Mouse (Mus musculus): ENCODE measurements around the gene Wdr82. TPM values are rescaled to one million over a fixed set of nuclear protein-coding genes. Genes with fewer than 3 reads are reported as not detected.
A peak's percentile ranks its signal among the peaks of the same experiment; 100 is the strongest.

Wdr82 gene
- polyA plus RNA-seq, 1 experiment from 2014 or later, result 33.0 TPM

DNA sequence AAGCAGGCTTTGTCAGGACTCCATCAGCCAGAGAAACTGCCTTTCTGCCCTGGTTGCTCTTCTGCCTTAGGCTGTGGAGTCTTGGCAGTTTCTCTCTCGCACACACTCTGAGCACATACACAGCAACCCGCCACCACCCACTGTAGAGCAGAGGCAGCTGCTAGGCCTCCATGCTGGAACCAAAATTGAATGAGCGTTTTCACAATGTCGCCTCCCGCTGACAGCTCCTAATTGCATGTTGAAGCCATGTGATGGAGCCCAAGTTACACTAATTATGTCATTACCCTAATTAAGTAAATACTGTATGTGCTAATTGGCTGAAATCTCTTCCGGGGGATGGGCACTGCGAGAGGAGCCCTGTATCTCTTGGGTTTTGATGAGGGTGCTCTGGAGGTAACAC, 26.6 kb upstream of the Wdr82 start:
- ATAC-seq (replicated peaks; ENCODE audit: insufficient number of reproducible peaks, low FRiP score, low TSS enrichment, low read depth) (no peak), DNase-seq (ENCODE audit: low spot score) (no peak)
- WGBS, result 77% methylated on average over 7 of the region's 7 CpGs
- Histone ChIP-seq H3K4me2 (ENCODE audit: low read depth, low read length) (no peak overlapping the region), H3K9me3 (replicated peaks; ENCODE audit: control insufficient read depth, low read length) (no peaks in the 10 kb centered on the region), H3K27me3 (ENCODE audit: control insufficient read depth, insufficient read depth, low read length) (peaks cover 13% of the 10 kb centered on the region; the same call in 1 of the 2 replicates), H3K36me3 (replicated peaks; ENCODE audit: control insufficient read depth, insufficient read depth, low read depth, low read length) (no peaks in the 10 kb centered on the region), H3K4me3 (ENCODE audit: low read depth, low read length) (no peak overlapping the region), H3K27ac (replicated peaks; ENCODE audit: low read depth, low read length) (no peak overlapping the region), H3K4me1 (ENCODE audit: control insufficient read depth, insufficient read depth, low read length) (no peaks in the 10 kb centered on the region), H3K9ac (replicated peaks; ENCODE audit: low read length) (no peak overlapping the region)

DNA sequence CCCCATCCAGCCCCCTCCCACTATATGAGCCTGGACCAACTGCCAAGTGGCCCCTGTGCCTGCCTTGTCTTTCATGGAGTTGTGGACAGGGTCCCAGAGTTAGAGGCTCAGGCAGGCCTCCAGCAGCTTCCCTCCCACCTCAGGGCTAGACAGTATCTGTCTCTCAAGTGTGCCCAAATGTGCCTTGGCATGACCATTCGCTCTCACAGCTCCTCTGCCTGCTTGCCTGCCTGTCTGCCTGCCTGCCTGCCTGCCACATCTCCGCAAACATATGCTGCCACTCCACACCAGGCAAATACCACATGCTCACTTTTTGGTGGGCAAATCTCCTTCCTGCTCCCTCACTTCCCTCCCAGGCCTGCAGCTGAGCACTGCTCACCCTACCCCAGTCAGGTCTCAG, 25.1 kb upstream of the Wdr82 start:
- H3K27me3 ChIP-seq (ENCODE audit: control insufficient read depth, insufficient read depth, low read length), result peaks cover 21% of the 10 kb centered on the region
- H3K9me3 ChIP-seq (replicated peaks; ENCODE audit: control insufficient read depth, low read length), result no peaks in the 10 kb centered on the region
- H3K9ac ChIP-seq (replicated peaks; ENCODE audit: low read length), result no peak overlapping the region
- H3K4me2 ChIP-seq (ENCODE audit: low read depth, low read length), result no peak overlapping the region
- no peaks in the 10 kb centered on the region for H3K36me3 ChIP-seq (replicated peaks; ENCODE audit: control insufficient read depth, insufficient read depth, low read depth, low read length)
- no peaks in the 10 kb centered on the region for H3K4me1 ChIP-seq (ENCODE audit: control insufficient read depth, insufficient read depth, low read length)
- H3K4me3 ChIP-seq (ENCODE audit: low read depth, low read length), result no peak overlapping the region
- ATAC-seq (replicated peaks; ENCODE audit: insufficient number of reproducible peaks, low FRiP score, low TSS enrichment, low read depth), result no peak
- H3K27ac ChIP-seq (replicated peaks; ENCODE audit: low read depth, low read length), result no peak overlapping the region
- no peak for DNase-seq (ENCODE audit: low spot score)
- WGBS, result 91% methylated on average over 2 of the region's 2 CpGs

DNA sequence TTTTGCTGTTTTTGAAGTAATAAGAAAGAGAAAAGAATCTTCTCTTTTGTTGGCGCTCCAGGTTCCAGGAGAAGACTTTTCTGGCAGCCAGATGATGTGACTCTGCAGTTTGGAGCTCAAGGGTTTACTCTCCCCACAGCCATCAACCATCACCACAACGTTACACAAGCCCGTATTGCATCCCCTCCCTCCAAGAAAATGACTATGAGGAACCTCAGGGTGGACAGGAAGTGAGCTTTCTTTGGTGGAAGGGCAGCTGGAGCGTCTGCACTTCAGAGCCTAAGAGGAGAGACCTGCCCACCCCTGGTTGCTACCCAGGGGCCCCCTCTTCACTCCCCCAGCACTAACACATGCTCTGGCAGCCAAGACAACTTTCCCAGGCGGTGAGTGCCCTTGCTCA, 23.4 kb upstream of the Wdr82 start:
- 25% methylated on average over 5 of the region's 5 CpGs for WGBS
- Histone ChIP-seq H3K27me3 (ENCODE audit: control insufficient read depth, insufficient read depth, low read length) (peaks cover 21% of the 10 kb centered on the region), H3K4me2 (ENCODE audit: low read depth, low read length) (no peak overlapping the region), H3K4me1 (ENCODE audit: control insufficient read depth, insufficient read depth, low read length) (no peaks in the 10 kb centered on the region), H3K27ac (replicated peaks; ENCODE audit: low read depth, low read length) (no peak overlapping the region), H3K9me3 (replicated peaks; ENCODE audit: control insufficient read depth, low read length) (no peaks in the 10 kb centered on the region), H3K4me3 (ENCODE audit: low read depth, low read length) (no peak overlapping the region), H3K36me3 (replicated peaks; ENCODE audit: control insufficient read depth, insufficient read depth, low read depth, low read length) (no peaks in the 10 kb centered on the region), H3K9ac (replicated peaks; ENCODE audit: low read length) (no peak overlapping the region)
- no peak for DNase-seq (ENCODE audit: low spot score)
- ATAC-seq (replicated peaks; ENCODE audit: insufficient number of reproducible peaks, low FRiP score, low TSS enrichment, low read depth), result no peak

DNA sequence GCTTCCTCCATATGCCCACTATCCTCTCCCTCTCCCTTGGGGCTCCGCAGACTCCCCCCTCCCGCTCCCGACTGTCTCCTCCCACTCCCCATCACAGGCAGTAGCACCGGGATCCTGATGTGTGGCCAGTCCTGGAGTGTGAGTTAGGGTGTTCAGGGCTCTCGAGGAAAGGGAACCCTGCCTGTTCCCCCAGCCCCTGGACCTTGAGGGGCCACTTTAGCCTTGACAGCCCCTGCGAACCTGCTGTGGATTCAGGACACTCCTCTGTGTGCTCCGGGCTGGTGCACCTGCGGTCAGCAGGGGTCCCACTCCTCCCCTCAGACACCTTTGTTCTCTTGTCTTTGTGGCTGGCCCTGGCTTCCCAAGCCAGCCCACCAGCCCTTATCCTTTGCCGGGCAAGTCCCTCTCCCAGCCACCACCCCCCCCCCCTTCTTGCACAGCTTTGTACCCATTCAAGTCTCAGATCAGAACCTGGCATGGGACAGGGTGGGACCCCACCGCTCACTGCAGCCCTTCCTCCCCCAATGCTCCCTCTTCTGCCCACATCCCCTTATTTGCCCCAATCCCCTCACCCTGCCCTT, 22.8 kb upstream of the Wdr82 start:
- Histone ChIP-seq H3K27me3 (ENCODE audit: control insufficient read depth, insufficient read depth, low read length) (peaks cover 21% of the 10 kb centered on the region), H3K9ac (replicated peaks; ENCODE audit: low read length) (peak overlapping the region; percentile 72), H3K4me3 (ENCODE audit: low read depth, low read length) (peak overlapping the region; percentile 41), H3K9me3 (replicated peaks; ENCODE audit: control insufficient read depth, low read length) (no peaks in the 10 kb centered on the region), H3K36me3 (replicated peaks; ENCODE audit: control insufficient read depth, insufficient read depth, low read depth, low read length) (no peaks in the 10 kb centered on the region), H3K27ac (replicated peaks; ENCODE audit: low read depth, low read length) (no peak overlapping the region), H3K4me2 (ENCODE audit: low read depth, low read length) (peak overlapping the region; percentile 76), H3K4me1 (ENCODE audit: control insufficient read depth, insufficient read depth, low read length) (no peaks in the 10 kb centered on the region)
- peak; percentile 15 for DNase-seq (ENCODE audit: low spot score)
- WGBS, result 2% methylated on average over 10 of the region's 10 CpGs
- peak; percentile 64 for ATAC-seq (replicated peaks; ENCODE audit: insufficient number of reproducible peaks, low FRiP score, low TSS enrichment, low read depth)

DNA sequence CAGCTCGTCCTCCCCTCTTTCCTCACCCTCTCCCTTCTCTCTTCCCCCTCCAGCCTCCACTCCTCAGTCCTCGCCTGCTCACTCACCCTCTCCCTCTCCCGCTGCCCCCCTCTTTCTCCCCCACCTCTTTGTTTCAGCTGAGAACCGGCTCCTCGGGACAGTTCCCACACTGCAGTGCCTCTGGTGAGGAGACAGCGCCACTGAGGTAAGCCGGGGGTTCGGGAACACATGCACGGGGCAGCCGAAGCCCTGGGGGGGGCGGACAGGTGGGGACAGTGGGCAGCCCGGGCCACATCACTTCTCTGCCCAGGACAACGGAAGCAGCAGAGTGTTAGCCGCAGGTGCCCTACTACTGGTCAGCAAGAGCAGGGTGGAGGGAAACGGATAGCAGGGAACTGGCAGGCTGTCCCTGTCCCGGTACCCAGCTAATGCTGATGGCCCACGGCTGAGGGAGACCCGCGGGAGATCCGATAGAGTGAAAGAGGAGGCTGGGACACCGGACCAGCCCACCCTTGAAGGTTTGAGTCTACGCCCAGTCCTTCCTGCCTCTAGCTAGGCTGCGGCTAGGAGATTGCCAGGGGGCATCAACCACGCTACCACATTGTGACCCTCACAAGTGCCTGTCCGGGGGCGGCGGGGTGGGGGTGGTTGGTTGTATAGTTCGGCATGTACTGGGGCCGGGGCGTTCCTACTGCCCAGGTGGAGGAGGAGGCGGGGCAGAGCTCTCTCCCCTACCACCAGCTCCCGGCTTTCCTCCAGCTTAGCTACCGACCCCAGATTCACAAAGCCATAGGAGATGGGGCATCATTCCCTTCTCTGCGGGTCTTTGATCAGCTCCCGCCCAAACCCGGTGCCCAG, 22.0 kb upstream of the Wdr82 start:
- H3K9me3 ChIP-seq (replicated peaks; ENCODE audit: control insufficient read depth, low read length), result no peaks in the 10 kb centered on the region
- H3K4me1 ChIP-seq (ENCODE audit: control insufficient read depth, insufficient read depth, low read length), result no peaks in the 10 kb centered on the region
- H3K27me3 ChIP-seq (ENCODE audit: control insufficient read depth, insufficient read depth, low read length), result peaks cover 21% of the 10 kb centered on the region
- H3K36me3 ChIP-seq (replicated peaks; ENCODE audit: control insufficient read depth, insufficient read depth, low read depth, low read length), result no peaks in the 10 kb centered on the region
- ATAC-seq (replicated peaks; ENCODE audit: insufficient number of reproducible peaks, low FRiP score, low TSS enrichment, low read depth) (peak; percentile 68), DNase-seq (ENCODE audit: low spot score) (peak; percentile 57)
- H3K4me2 ChIP-seq (ENCODE audit: low read depth, low read length), result peak overlapping the region; percentile 76
- peak overlapping the region; percentile 72 for H3K9ac ChIP-seq (replicated peaks; ENCODE audit: low read length)
- H3K27ac ChIP-seq (replicated peaks; ENCODE audit: low read depth, low read length), result no peak overlapping the region
- H3K4me3 ChIP-seq (ENCODE audit: low read depth, low read length), result peak overlapping the region; percentile 41
- WGBS, result 1% methylated on average over 35 of the region's 36 CpGs

DNA sequence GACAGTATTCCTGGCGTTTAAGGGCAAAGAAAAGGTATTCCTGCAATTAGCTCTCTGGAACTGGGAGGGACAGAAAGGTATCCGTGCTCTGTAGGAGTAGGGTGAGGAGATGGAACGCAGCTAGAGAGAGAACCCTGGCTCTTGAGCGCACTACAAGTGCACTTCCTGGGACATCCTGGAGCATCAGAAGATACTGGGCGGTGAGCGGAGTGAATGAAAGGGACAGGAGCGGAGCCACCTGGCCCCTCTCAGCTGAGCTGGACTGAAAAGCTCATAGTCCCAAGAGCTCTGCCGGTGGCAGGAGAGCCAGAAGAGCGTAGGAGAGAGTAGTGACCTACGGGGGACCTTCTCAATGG, 21.4 kb upstream of the Wdr82 start:
- Histone ChIP-seq H3K4me3 (ENCODE audit: low read depth, low read length) (peak overlapping the region; percentile 41), H3K27ac (replicated peaks; ENCODE audit: low read depth, low read length) (no peak overlapping the region), H3K9ac (replicated peaks; ENCODE audit: low read length) (peak overlapping the region; percentile 72), H3K36me3 (replicated peaks; ENCODE audit: control insufficient read depth, insufficient read depth, low read depth, low read length) (no peaks in the 10 kb centered on the region), H3K9me3 (replicated peaks; ENCODE audit: control insufficient read depth, low read length) (no peaks in the 10 kb centered on the region), H3K4me1 (ENCODE audit: control insufficient read depth, insufficient read depth, low read length) (no peaks in the 10 kb centered on the region), H3K4me2 (ENCODE audit: low read depth, low read length) (peak overlapping the region; percentile 76), H3K27me3 (ENCODE audit: control insufficient read depth, insufficient read depth, low read length) (peaks cover 21% of the 10 kb centered on the region)
- no peak for ATAC-seq (replicated peaks; ENCODE audit: insufficient number of reproducible peaks, low FRiP score, low TSS enrichment, low read depth)
- no peak for DNase-seq (ENCODE audit: low spot score)
- WGBS, result 15% methylated on average over 10 of the region's 10 CpGs

DNA sequence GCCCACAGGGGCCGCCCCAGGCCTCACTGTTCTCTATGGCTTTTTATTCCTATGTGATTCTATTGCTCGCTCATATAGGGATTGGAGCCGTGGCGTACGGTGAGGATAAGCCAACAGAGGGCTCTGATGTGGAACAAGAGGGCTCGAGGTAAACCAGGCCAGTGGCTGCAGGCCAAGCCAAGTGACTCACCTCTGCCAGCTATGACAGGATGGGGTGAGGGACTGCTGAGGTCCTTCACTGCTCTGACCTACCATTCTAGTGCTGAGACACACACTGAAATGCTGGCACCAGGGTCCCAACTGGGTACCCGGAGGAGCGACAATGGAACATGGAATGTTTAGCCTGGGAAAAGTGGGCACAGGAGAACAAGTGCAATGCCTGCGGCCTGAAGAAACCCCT, 16.6 kb upstream of the Wdr82 start:
- Histone ChIP-seq H3K9me3 (replicated peaks; ENCODE audit: control insufficient read depth, low read length) (no peaks in the 10 kb centered on the region), H3K4me1 (ENCODE audit: control insufficient read depth, insufficient read depth, low read length) (no peaks in the 10 kb centered on the region; the same call in 1 of the 2 replicates), H3K4me3 (ENCODE audit: low read depth, low read length) (no peak overlapping the region), H3K27ac (replicated peaks; ENCODE audit: low read depth, low read length) (no peak overlapping the region), H3K36me3 (replicated peaks; ENCODE audit: control insufficient read depth, insufficient read depth, low read depth, low read length) (no peaks in the 10 kb centered on the region), H3K4me2 (ENCODE audit: low read depth, low read length) (no peak overlapping the region), H3K27me3 (ENCODE audit: control insufficient read depth, insufficient read depth, low read length) (peaks cover 9% of the 10 kb centered on the region; the same call in 1 of the 2 replicates), H3K9ac (replicated peaks; ENCODE audit: low read length) (no peak overlapping the region)
- 87% methylated on average over 9 of the region's 9 CpGs for WGBS
- ATAC-seq (replicated peaks; ENCODE audit: insufficient number of reproducible peaks, low FRiP score, low TSS enrichment, low read depth) (no peak), DNase-seq (ENCODE audit: low spot score) (no peak)

DNA sequence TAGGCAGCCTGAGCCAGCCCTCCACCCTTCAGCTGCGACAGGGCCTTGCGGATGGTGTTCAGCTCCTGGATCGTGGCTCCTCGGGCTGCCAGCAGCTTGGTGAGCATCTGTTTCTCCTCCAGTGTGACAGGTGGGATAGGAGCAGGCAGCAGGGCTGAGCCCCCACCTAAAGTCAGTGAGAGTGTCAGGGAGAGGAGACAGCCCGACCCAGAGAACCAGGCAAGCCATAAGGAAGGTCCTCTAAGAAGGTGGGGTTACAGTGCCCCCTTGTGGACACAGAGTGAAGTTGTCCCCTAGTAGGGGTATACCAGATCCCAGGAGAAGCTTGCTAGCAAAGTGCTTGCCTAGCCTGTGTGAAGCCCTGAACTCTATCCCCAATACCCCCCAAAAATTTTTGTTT, 14.3 kb upstream of the Wdr82 start:
- no peak overlapping the region for H3K27ac ChIP-seq (replicated peaks; ENCODE audit: low read depth, low read length)
- no peak overlapping the region for H3K4me2 ChIP-seq (ENCODE audit: low read depth, low read length)
- H3K9ac ChIP-seq (replicated peaks; ENCODE audit: low read length), result no peak overlapping the region
- H3K4me1 ChIP-seq (ENCODE audit: control insufficient read depth, insufficient read depth, low read length), result no peaks in the 10 kb centered on the region; the same call in 1 of the 2 replicates
- DNase-seq (ENCODE audit: low spot score) (peak; percentile 82), ATAC-seq (replicated peaks; ENCODE audit: insufficient number of reproducible peaks, low FRiP score, low TSS enrichment, low read depth) (peak; percentile 54)
- WGBS, result 61% methylated on average over 5 of the region's 5 CpGs
- H3K4me3 ChIP-seq (ENCODE audit: low read depth, low read length), result no peak overlapping the region
- no peaks in the 10 kb centered on the region for H3K9me3 ChIP-seq (replicated peaks; ENCODE audit: control insufficient read depth, low read length)
- H3K36me3 ChIP-seq (replicated peaks; ENCODE audit: control insufficient read depth, insufficient read depth, low read depth, low read length), result no peaks in the 10 kb centered on the region
- H3K27me3 ChIP-seq (ENCODE audit: control insufficient read depth, insufficient read depth, low read length), result no peaks in the 10 kb centered on the region
